Mouse (Mus musculus) right cerebral cortex, adult 18-20 months (tissue): ENCODE measurements around the gene Setd2.

Source experiments
- DNase-seq: peaks from one replicate; pipeline ENCODE4 v3.0.0; 2022; ENCODE audit warnings: mixed read lengths

The Setd2 gene

GRCm38 (mm10) chr9:110532538-110533291 lies at the start of gene Setd2:
Gene Setd2, plus strand, starts transcription at chr9:110532597.
- DNase-seq: peak; percentile 54

GRCm38 (mm10) chr9:110488841-110489240 lies 43.6 kb upstream of the Setd2 start:
- DNase-seq: no peak

- no peak for DNase-seq
Observed at GRCm38 (mm10) chr9:110490913-110491312, 41.5 kb upstream of the Setd2 start.

GRCm38 (mm10) chr9:110525737-110526136 lies 6.7 kb upstream of the Setd2 start:
- no peak for DNase-seq

- no peak for DNase-seq
Observed at GRCm38 (mm10) chr9:110529002-110529737, 3.2 kb upstream of the Setd2 start.

GRCm38 (mm10) chr9:110530650-110531049 lies 1.7 kb upstream of the Setd2 start:
- no peak for DNase-seq

GRCm38 (mm10) chr9:110531151-110531791 lies 1.1 kb upstream of the Setd2 start:
- no peak for DNase-seq

GRCm38 (mm10) chr9:110531914-110532489 lies 395 bp upstream of the Setd2 start:
- peak; percentile 96 for DNase-seq

GRCm38 (mm10) chr9:110533645-110534044 lies 1.2 kb downstream of the Setd2 start:
- no peak for DNase-seq

GRCm38 (mm10) chr9:110535114-110535513 lies 2.7 kb downstream of the Setd2 start:
- DNase-seq: no peak

- DNase-seq: no peak
Observed at GRCm38 (mm10) chr9:110536636-110537035, 4.2 kb downstream of the Setd2 start.

GRCm38 (mm10) chr9:110538511-110538910 lies 6.1 kb downstream of the Setd2 start:
- DNase-seq: peak; percentile 12

GRCm38 (mm10) chr9:110541988-110542387 lies 9.6 kb downstream of the Setd2 start:
- DNase-seq: no peak

- no peak for DNase-seq
Observed at GRCm38 (mm10) chr9:110548261-110548660, 15.9 kb downstream of the Setd2 start.

GRCm38 (mm10) chr9:110568309-110568708 lies 35.9 kb downstream of the Setd2 start:
- DNase-seq: no peak

GRCm38 (mm10) chr9:110582161-110582560 lies 49.8 kb downstream of the Setd2 start:
- no peak for DNase-seq

- DNase-seq: no peak
Observed at GRCm38 (mm10) chr9:110583521-110583920, 51.1 kb downstream of the Setd2 start.

- DNase-seq: no peak
Observed at GRCm38 (mm10) chr9:110611471-110611870, 79.1 kb downstream of the Setd2 start.

- no peak for DNase-seq
Observed at GRCm38 (mm10) chr9:110617081-110617480, 84.7 kb downstream of the Setd2 start.

GRCm38 (mm10) chr9:110620180-110620579 lies 87.8 kb downstream of the Setd2 start:
- no peak for DNase-seq

- no peak for DNase-seq
Observed at GRCm38 (mm10) chr9:110620685-110621084, 88.3 kb downstream of the Setd2 start.

- DNase-seq: no peak
Observed at GRCm38 (mm10) chr9:110622621-110623219, 90.3 kb downstream of the Setd2 start.
